Mouse (Mus musculus) forebrain, postnatal 0 days (tissue): ENCODE measurements around the gene Mrps23. TPM values are rescaled to one million over a fixed set of nuclear protein-coding genes. Genes with fewer than 3 reads are reported as not detected.

ENCODE experiments used
- ATAC-seq: fragments of 200-750 bp; cut with Nextera tagmentation; 2 replicates; pipeline ENCODE4 v1.8.0; 2017; ENCODE audit warnings: mild to moderate bottlenecking, moderate library complexity
- DNase-seq: peaks from one replicate; pipeline ENCODE4 v3.0.0-alpha.2; 2015
- H3K27ac ChIP-seq: fragments of 300-500 bp; sonication (generic); 2 replicates; pipeline ENCODE4 v1.5.1; 2014; ENCODE audit warnings: low read depth, mild to moderate bottlenecking, antibody characterized with exemption, low read length, moderate library complexity, mixed read lengths
- H3K27me3 ChIP-seq: fragments of 300-500 bp; sonication (generic); 2 replicates; pipeline ENCODE4 v1.6.1; 2014; ENCODE audit warnings: mild to moderate bottlenecking, low read length, mixed read lengths; ENCODE audit not compliant: insufficient read depth
- H3K36me3 ChIP-seq: fragments of 300-500 bp; sonication (generic); 2 replicates; pipeline ENCODE4 v1.6.1; 2014; ENCODE audit warnings: mild to moderate bottlenecking, moderate library complexity; ENCODE audit not compliant: insufficient read depth
- H3K4me1 ChIP-seq: fragments of 300-500 bp; sonication (generic); 2 replicates; pipeline ENCODE4 v1.6.1; 2014; ENCODE audit warnings: antibody characterized with exemption; ENCODE audit not compliant: insufficient read depth
- H3K4me2 ChIP-seq: fragments of 300-500 bp; sonication (generic); 2 replicates; pipeline ENCODE4 v1.6.1; 2014; ENCODE audit warnings: low read depth, mild to moderate bottlenecking, moderate library complexity
- H3K4me3 ChIP-seq: fragments of 300-500 bp; sonication (generic); 2 replicates; pipeline ENCODE4 v1.5.1; 2014; ENCODE audit warnings: low read depth, low read length, mixed read lengths
- H3K9ac ChIP-seq: fragments of 300-500 bp; sonication (generic); 2 replicates; pipeline ENCODE4 v1.6.1; 2014; ENCODE audit warnings: mild to moderate bottlenecking
- H3K9me3 ChIP-seq: fragments of 300-500 bp; sonication (generic); 2 replicates; pipeline ENCODE4 v1.6.1; 2016; ENCODE audit warnings: low read length
- CTCF ChIP-seq: sonication (generic); IDR thresholded peaks from 2 replicates; pipeline ENCODE4 v1.5.1; 2016; ENCODE audit warnings: antibody characterized with exemption, control low read depth, low read depth
- WGBS: fragments of 180-500 bp; shearing (Covaris S2); extraction: QIAGEN DNeasy Blood & Tissue Kit; methylation state at CpG from one replicate; pipeline ENCODE4 v1.1.7; 2014; 5-methylcytosine and 5-hydroxymethylcytosine counted together
- polyA plus RNA-seq: library from polyadenylated mRNA; unstranded; fragments of >200 nt; fragmentation: Nextera tagmentation; extraction: Ambion mirVana; gene quantifications from 2 replicates; pipeline ENCODE4 v1.2.1, GENCODE M21; 2015
- total RNA-seq: library from RNA; depleted of rRNA; stranded (reverse); fragments of >200 nt; gene quantifications from 2 replicates; pipeline ENCODE4 v1.2.3, GENCODE M21; 2014

Mrps23 gene
- total and polyA plus RNA-seq, 2 experiments from 2014 or later, result 57.5 to 71.5 TPM

DNA sequence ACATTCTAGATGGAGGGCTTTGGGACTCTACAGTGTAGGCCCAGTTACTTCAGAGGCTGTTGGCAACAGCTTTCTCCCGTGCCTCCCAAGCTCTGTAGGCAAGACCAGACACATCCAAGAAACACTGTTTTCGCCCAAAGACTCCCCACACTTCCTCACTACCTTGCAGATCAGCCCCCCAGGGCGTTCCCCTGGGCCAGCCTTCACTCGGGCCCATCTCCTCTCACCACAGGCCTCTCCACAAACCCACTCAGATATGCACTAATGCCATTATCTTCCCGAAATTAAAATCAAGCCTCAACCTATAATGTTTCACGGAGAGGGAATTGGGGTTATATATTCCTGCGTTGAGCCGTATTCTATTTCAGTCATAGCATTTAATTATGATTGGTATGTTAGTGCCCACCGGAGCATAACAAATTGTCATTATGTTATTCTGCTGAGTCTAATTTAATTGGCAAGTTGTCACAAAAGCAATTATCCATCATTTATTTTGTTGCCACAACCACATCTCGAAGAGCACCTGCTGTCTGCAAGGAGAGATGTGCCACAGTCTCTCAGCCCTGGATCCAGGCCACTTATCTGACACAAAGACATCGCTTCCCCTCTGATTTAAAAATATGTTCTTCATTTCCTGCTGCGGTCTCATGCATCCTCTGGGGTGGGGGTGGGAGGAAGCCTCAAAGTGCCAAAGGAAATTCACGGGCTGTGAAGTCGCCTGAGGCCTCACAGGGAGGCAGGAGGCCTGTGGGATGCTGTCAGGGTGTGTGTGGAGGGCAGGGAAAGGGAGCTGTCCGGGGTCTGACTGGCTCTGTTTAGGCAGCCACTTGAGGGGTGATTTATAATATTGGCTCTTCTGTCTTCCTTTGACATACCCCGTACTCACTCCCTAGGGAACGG, 29.6 kb downstream of the Mrps23 start:
- no peaks in the 10 kb centered on the region for H3K9me3 ChIP-seq
- no peaks in the 10 kb centered on the region for H3K27me3 ChIP-seq
- no peak overlapping the region for H3K4me3 ChIP-seq
- H3K36me3 ChIP-seq, result no peaks in the 10 kb centered on the region
- no peak overlapping the region for H3K9ac ChIP-seq
- H3K4me2 ChIP-seq, result no peak overlapping the region
- peaks cover 6% of the 10 kb centered on the region; the same call in 1 of the 2 replicates for H3K4me1 ChIP-seq
- H3K27ac ChIP-seq, result peak overlapping the region; percentile 21; the same call in 1 of the 2 replicates
- 17% methylated on average over 17 of the region's 17 CpGs for WGBS
- peak; percentile 70; the same call in 1 of the 2 replicates for ATAC-seq
- TF ChIP-seq CTCF, result no peak
- DNase-seq, result peak; percentile 43

DNA sequence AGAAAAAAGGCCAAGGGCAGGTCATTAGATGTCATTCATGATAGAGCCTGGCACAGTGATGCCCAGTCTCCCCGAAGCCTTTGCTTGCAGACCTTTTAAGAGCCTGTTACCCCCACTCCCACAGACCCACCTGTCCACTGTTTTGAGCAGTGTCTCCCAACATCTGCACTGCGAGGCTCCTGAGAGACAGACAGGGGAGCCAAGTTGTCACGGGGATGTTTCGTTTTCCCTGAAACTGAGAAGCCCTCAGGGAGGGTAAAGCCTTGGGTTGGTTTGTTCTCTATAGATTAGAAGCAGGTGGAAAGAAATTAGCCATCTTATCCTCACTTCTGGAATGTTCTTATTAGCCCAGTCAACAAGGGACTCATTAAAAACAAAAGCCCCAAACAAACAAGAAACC, 30.6 kb downstream of the Mrps23 start:
- no peak overlapping the region for H3K4me3 ChIP-seq
- no peaks in the 10 kb centered on the region for H3K36me3 ChIP-seq
- no peak overlapping the region for H3K4me2 ChIP-seq
- peaks cover 6% of the 10 kb centered on the region; the same call in 1 of the 2 replicates for H3K4me1 ChIP-seq
- no peaks in the 10 kb centered on the region for H3K9me3 ChIP-seq
- ATAC-seq (no peak), DNase-seq (no peak)
- TF ChIP-seq CTCF, result no peak
- H3K9ac ChIP-seq, result no peak overlapping the region
- no peak overlapping the region for H3K27ac ChIP-seq
- H3K27me3 ChIP-seq, result no peaks in the 10 kb centered on the region
- 47% methylated on average over 4 of the region's 4 CpGs for WGBS

DNA sequence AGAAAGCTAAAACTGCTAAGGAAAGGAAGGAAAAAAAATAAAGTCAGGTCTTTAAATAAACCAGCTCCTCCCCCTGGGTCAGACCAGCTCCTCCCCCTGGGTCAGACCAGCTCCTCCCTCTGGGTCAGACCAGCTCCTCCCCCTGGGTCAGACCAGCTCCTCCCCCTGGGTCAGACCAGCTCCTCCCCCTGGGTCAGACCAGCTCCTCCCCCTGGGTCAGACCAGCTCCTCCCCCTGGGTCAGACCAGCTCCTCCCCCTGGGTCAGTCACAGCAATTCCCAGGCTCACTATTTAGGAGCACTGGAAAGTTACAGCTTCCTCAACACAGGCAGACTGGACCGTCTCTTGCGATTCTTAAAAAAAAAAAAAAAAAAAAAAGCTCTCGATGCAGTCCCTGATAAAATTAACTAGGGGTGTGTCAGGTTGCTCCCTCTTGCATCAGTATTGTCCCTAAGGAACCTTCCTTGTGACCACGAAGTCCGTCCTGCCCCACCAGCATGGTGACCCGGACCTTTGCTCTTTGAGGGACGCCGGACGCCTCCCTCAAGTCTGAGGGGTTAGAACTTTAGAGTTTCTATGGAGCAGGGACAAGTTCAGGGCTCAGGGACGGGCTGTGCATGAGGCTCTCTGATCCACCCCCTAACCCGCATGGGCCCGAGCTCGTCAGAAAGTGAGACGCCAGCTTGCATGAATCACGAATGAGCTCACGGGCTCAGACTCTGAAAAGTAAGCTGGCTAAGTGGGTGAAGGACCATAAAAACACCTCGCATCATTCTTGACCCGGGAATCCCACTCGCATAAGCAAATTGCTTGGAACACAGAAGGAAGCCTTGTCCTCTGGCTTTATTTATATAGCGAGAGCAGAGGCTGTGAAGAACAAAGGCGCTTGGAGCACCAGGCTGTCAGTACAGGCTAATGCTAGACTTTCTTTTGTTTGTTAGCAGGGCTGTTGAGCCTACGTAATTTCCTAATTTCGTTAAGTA, 31.3 kb downstream of the Mrps23 start:
- 7% methylated on average over 23 of the region's 23 CpGs for WGBS
- 0 out of 2 replicates have a peak, but pooled peaks have one; percentile 20 for ATAC-seq
- Histone ChIP-seq H3K9ac (no peak overlapping the region), H3K27ac (0 out of 2 replicates have a peak overlapping the region, but pooled peaks have one; percentile 54), H3K9me3 (no peaks in the 10 kb centered on the region), H3K36me3 (no peaks in the 10 kb centered on the region), H3K4me2 (no peak overlapping the region), H3K4me3 (no peak overlapping the region), H3K4me1 (peaks cover 6% of the 10 kb centered on the region; the same call in 1 of the 2 replicates), H3K27me3 (no peaks in the 10 kb centered on the region)
- TF ChIP-seq CTCF, result no peak
- DNase-seq, result no peak

DNA sequence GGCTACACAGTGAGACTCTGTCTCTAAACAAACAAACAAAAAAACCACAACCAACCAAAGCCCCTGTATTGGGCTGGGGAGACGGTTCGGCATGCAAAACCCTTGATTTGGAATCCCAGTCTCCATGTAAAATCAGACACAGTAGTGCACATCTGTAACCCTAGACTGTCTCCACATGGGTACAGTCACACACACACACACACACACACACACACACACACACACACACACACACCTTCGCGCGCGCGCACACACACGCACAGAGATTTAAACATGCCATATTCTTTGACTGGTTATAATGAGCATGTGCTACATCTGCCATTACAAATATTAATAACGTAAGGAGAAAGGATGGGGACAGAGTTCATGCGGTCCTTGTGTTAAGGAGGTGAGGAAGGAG, 36.1 kb downstream of the Mrps23 start:
- H3K27me3 ChIP-seq, result no peaks in the 10 kb centered on the region
- ATAC-seq, result no peak; the same call in 1 of the 2 replicates
- no peak overlapping the region for H3K9ac ChIP-seq
- WGBS, result 48% methylated on average over 10 of the region's 10 CpGs
- no peak overlapping the region for H3K4me2 ChIP-seq
- TF ChIP-seq CTCF, result no peak
- no peaks in the 10 kb centered on the region for H3K9me3 ChIP-seq
- no peak for DNase-seq
- H3K4me1 ChIP-seq, result no peaks in the 10 kb centered on the region
- H3K4me3 ChIP-seq, result no peak overlapping the region
- no peak overlapping the region for H3K27ac ChIP-seq
- no peaks in the 10 kb centered on the region for H3K36me3 ChIP-seq

DNA sequence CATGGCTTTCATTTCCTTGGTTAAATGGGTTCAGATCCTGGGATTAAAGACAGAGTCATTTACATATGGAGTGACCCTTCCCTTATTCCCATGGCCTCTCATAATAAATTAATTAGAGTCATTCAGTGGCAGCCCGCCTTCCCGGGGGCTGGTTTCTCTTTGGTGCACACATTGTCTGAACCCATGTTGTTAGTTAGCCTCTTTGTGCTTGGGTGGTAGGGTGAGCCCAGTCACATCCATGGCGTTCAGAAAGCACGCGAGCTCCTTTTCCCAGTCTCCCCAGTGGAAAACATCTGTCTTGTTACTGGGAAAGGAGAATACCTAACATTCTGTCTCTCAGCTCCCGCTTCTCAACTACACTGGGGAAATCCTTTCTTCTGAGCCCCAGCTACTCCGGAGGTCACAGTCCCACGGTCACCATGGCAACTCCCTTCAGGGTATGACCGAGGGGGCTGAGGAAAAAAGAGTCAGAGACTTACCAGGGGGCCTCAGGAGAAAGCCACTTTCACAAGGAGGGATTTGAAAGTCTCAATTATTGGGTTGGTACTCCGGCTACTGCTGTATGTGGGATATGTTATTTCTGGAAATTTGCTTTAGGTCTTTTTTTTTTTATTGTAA, 36.7 kb downstream of the Mrps23 start:
- DNase-seq, result peak; percentile 58
- Histone ChIP-seq H3K4me1 (no peaks in the 10 kb centered on the region), H3K4me2 (no peak overlapping the region), H3K27me3 (no peaks in the 10 kb centered on the region), H3K27ac (0 out of 2 replicates have a peak overlapping the region, but pooled peaks have one; percentile 24), H3K36me3 (no peaks in the 10 kb centered on the region), H3K9ac (no peak overlapping the region), H3K4me3 (no peak overlapping the region), H3K9me3 (no peaks in the 10 kb centered on the region)
- WGBS, result 12% methylated on average over 10 of the region's 10 CpGs
- TF ChIP-seq CTCF, result no peak
- peak; percentile 76 for ATAC-seq

DNA sequence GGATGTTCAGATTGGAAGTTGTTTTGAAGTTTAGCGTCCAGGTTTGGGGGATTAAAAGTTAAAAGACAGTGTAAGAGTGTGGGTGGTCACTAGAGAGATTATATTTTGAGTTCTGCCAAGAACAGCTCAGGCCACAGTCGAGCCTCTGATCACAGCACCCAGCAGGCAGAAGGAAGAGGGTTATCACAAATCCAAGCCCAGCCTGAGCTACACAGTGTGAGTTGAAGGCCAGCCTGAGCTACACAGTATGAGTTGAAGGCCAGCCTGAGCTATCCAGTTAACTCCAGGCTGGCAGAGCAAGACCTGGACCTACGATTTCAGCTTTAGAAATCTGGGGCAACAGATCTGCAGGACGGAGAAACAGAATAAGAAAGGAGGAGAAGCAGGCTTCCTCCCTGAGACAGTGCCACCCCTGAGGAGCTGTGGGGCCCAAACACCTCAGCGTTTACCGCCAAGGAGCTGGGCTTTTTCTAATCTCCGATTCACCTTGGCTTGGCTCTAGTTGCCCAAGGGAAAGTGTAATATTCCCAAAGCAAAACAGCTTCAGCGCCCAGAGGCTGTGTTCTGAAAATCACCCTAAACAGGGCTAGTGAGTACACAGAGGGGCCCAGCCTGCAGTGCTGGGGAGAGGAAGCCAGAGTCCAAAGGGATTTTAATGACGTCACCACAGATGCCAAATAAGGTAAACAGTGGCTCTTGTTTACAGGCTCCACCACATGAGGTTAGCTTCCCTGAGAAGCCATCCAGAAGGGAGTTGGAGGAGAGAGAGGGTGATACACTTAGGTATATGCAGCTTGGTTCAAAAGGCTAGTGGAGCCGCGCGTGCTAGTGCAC, 37.5 kb downstream of the Mrps23 start:
- no peak overlapping the region for H3K4me3 ChIP-seq
- no peak overlapping the region for H3K4me2 ChIP-seq
- 35% methylated on average over 12 of the region's 12 CpGs for WGBS
- H3K27ac ChIP-seq, result no peak overlapping the region
- no peaks in the 10 kb centered on the region for H3K4me1 ChIP-seq
- ATAC-seq, result no peak
- no peak for DNase-seq
- H3K9me3 ChIP-seq, result no peaks in the 10 kb centered on the region
- H3K36me3 ChIP-seq, result no peaks in the 10 kb centered on the region
- no peak overlapping the region for H3K9ac ChIP-seq
- no peaks in the 10 kb centered on the region for H3K27me3 ChIP-seq
- TF ChIP-seq CTCF, result no peak
